Mouse (Mus musculus) C2C12 (cell line): ENCODE results near the gene Pomc.

Source experiments
- CTCF ChIP-seq: IDR thresholded peaks from one replicate; pipeline ENCODE4 v1.5.1; 2011; ENCODE audit not compliant: control insufficient read depth, insufficient read depth, insufficient read length
- USF1 ChIP-seq: IDR thresholded peaks from one replicate; pipeline ENCODE4 v1.6.1; 2011; ENCODE audit warnings: low read depth, mild to moderate bottlenecking, control low read depth, moderate library complexity

- TF ChIP-seq CTCF (no peak), USF1 (no peak)
These were observed 5.2 kb downstream of the Pomc start for GRCm38 (mm10) chr12:3959791-3960543.
